Mouse (Mus musculus) splenic B cell, adult 2 months (primary cell): Measurements from ENCODE around the gene Adra1d.
A peak's percentile ranks its signal among the peaks of the same experiment; 100 is the strongest.

Experiments
- DNase-seq: peaks from one replicate; pipeline ENCODE4 v3.0.0-alpha.2; 2011; ENCODE audit warnings: low read depth, low spot score
- H3K27me3 ChIP-seq: 2 replicates; pipeline ENCODE4 v1.6.1; 2012; ENCODE audit warnings: mild to moderate bottlenecking, low read length, moderate library complexity, mixed read lengths; ENCODE audit not compliant: control insufficient read depth, poor library complexity, insufficient read depth, severe bottlenecking
- H3K36me3 ChIP-seq: 2 replicates; pipeline ENCODE4 v1.6.1; 2012; ENCODE audit warnings: mild to moderate bottlenecking, low read length, moderate library complexity, mixed read lengths; ENCODE audit not compliant: control insufficient read depth, poor library complexity, insufficient read depth, severe bottlenecking

The Adra1d gene

DNA sequence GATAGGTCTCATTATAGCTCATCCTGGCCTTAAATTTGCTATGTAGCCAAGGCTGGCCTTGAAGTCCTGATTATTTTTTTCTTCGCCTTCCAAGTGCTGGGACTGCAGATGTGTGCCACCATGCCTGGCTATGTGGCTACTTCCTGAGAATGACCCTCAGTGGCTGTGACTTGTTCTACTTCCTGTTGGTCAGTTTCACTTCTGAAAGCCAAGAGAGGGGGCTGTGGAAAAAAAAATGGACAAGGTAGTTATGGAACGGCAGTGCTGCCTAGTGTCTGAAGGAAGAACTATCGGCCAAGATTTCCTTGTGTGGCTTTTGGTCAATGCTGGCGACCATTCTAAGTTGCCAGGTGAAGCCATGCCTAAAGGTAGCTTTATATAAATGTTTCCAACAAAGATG lies 44.5 kb downstream of the Adra1d start:
- Histone ChIP-seq H3K27me3 (no peaks in the 10 kb centered on the region), H3K36me3 (no peaks in the 10 kb centered on the region)
- DNase-seq: no peak

DNA sequence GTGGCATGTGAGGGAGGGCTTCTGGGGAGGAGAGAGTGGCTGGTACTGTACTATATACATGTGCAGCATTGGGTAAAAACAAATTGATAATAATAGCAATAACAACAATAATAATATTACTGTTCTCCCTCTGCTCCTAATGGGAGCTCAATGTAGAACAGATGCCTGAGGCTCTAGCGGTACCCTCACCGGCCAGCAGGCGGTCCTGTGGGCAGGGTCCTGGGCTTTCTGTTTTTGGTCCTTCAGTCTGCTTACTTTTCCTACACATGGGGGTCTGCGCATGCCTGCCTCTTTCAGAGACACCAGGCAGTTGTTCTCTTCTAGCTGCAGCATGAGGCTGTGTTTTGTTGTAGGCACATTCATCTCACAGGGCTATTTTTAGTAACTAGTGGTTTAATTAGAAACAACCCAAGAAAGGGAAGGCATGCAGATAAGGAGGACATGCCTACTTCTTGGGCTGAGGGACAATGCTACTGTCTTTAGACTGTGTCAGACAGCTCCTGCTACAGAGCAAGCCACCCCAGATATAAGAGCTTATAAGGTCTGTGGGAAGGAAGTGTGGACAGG lies 47.9 kb downstream of the Adra1d start:
- Histone ChIP-seq H3K36me3 (no peaks in the 10 kb centered on the region), H3K27me3 (no peaks in the 10 kb centered on the region)
- no peak for DNase-seq

DNA sequence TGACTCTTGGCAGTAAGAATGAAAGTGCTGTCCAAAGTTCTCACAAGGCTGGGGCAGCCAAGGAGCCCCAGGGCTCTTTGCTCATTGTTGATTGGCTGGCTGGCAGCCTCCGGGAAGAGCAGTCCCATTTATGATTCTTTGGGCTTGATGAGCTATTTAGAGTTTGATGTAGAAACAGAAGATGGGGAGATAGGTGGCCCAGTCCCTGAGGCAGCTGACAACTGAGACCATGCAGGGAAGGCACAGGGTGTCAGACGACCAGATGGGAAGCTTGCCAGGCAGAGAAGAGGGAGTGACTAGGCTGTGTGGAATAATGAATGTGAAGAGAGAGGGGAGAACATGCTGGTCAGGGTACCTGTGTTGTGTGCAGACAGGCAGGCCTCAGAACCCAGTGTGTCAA lies 48.6 kb downstream of the Adra1d start:
- no peaks in the 10 kb centered on the region for H3K27me3 ChIP-seq
- no peak for DNase-seq
- no peaks in the 10 kb centered on the region for H3K36me3 ChIP-seq

DNA sequence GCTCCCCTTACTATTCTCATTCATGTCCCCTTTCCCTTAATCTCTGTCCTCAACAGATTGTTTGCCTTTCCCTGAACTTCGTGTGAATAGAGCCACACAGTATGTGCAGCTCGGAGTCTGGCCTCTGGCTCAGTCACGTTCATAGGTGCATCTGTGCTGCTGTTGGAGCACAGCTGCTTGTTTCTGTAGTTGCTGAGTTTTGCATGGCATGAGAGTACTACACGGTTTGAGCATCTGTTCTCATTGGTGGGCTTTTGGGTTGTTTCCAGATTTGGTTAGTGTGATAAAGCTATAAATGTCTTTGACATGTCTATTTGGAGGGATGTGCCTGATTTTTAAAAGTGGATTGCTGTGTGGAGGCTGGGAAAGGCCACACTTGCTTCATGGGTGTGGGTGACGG lies 51.6 kb downstream of the Adra1d start:
- DNase-seq: no peak
- Histone ChIP-seq H3K36me3 (no peaks in the 10 kb centered on the region), H3K27me3 (no peaks in the 10 kb centered on the region)

DNA sequence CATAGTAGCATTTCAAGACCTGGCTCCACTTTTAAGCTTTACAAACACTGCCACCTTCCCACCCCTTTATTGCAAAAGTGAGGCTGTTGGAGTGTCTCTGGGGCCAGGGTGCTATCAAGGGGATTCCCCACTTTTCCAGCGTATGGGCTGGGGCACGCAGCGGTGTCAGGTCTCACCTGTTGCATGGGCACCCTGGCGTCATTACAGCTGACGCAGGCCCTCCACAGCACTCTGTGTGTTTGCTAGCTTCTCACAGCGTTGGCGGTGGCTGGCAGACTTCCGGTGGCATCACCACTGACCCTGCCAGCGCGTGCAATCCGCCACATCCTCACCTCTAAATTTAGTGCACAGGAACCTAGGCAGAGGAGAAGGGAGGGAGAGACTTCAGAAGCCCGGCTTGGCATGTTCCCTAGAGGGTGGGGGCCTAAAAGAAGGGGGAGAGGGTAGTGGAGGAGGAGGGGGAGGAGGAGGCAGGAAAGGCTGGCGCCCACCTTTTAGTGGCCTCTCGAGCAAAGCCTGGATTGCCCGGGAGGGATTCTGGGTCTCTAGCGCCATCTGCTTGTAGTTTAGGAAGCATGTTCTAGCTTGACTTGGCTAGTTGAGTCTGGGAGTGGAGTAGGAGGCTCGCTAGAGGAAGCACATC lies 52.3 kb downstream of the Adra1d start:
- H3K36me3 ChIP-seq: no peaks in the 10 kb centered on the region
- peak; percentile 72 for DNase-seq
- no peaks in the 10 kb centered on the region for H3K27me3 ChIP-seq

DNA sequence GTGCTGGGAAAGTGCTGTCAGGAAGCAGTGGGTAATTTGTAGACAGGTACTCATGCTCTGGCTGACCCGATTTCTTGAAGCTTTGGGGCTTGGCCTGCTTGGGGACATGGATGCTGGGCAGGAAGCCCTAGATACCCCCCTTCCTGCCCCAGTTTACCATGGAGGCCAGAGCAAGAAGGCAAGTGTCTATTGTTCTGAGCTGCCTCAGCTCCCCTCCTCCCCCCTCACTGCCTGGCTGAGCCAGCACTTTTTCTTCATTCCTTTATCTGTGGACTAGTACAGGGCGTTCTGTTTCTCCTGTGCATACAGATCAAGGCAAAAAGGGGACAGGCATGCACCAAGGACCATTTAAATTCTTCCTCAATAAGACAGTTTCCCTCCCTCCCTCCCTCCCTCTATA lies 53.6 kb downstream of the Adra1d start:
- no peaks in the 10 kb centered on the region for H3K36me3 ChIP-seq
- H3K27me3 ChIP-seq: no peaks in the 10 kb centered on the region
- DNase-seq: no peak

DNA sequence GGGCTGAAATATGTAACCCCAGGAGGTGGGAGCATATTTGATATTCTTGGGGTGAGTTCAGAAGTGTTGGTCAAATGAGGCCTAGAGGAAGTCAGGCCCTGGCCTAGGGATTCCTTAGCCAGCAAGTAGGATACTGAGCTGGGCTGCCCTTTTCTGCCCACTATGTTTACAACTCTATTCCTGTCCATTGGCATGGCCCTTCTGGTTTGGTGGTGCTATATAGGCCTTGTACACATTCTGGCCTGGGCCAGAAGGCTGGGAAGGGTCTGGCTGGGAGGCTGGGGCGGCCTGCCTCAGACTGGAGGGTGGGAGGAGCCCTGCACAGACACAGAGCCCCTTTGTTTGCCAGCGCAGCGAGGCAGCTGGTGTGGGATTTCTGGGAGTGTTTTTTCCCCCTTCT lies 55.7 kb downstream of the Adra1d start:
- DNase-seq: no peak
- Histone ChIP-seq H3K36me3 (no peaks in the 10 kb centered on the region), H3K27me3 (no peaks in the 10 kb centered on the region)

DNA sequence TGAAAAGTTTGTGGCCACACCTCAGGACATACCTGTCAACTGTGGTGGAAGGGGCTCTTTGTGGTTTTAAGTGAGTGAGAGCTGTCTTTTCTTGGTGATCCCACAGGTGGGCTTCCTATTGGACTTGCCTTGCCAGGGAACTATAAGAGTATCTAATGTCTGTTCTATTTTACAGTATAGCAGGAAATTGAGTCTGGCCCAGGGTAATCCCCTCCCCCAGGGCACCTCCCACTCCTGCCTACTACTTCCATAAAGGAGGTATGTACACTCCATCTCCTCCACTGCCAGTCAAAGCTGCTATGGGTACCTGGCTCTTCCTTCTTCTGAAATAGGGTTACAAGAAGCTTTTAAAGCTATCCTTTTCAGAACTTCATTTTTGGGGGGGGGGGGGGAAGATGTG lies 56.7 kb downstream of the Adra1d start:
- no peak for DNase-seq
- no peaks in the 10 kb centered on the region for H3K36me3 ChIP-seq
- H3K27me3 ChIP-seq: no peaks in the 10 kb centered on the region

DNA sequence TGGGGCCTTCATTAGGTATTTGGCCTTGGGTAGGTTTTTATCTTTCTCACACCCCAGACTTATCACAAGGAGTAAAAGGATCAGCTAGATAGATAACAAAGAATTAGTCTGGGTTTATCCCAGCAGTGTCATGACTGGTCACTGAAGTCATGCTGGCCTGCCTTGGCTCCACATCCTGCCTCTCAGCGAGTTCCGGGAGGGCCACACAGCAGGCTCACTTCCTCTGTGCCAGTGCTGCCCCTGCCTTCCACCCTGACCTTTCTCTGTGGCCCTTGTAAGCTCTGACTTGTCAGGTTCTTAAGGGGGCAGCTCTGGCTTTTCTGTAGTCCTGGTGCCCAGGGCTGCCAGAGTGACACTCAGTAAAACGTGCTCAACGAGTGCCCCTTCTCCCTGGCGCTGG lies 59.5 kb downstream of the Adra1d start:
- H3K36me3 ChIP-seq: no peaks in the 10 kb centered on the region
- no peaks in the 10 kb centered on the region for H3K27me3 ChIP-seq
- DNase-seq: no peak

DNA sequence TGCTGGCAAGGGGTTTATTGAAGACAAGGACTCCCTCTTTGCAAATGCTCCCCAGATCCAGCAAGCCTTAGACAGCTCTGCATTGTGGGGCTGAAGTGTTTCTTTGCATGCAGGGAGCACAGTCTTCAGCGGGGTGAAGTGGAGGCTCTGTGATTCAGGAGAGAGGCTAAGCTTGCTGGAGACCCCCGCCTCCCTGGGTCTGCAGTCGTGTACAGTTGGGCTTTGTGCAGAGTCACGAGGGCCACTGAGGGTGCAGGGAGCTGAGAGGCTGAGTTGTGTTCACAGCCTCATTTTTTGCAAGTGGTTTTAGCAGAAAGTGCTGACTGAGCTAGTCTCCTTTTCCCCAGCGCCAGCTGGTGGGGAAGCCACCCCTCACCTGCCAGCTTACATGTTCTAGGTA lies 60.2 kb downstream of the Adra1d start:
- H3K27me3 ChIP-seq: no peaks in the 10 kb centered on the region
- no peak for DNase-seq

DNA sequence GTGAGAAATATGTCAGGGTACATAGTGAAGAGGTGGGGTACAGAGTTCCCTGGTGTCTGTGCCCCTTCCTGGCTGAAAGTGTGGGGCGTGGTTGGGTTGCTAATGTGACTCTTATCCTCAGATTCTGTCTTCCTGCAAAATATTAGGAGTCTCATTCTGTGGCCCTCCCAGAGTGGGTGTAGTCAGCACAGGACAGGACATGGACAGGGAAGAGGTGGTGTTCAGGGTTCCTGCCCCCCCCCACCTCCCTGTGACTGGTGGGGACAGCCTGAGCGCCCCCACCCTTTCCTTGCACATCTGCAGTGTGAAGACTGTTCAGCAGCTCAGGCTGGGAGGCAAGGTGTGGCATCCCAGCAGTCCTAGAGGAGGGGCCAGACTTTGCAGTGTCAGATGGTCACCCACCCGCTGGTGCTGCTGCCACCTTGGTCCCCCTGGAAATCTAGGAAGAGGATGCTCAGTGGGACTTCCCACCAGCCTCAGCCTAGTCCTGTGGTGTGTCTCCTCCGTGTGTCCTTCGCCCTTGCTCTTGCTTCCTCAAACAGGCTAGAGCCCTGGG lies 62.7 kb downstream of the Adra1d start:
- DNase-seq: no peak
- H3K36me3 ChIP-seq: no peaks in the 10 kb centered on the region
- no peaks in the 10 kb centered on the region for H3K27me3 ChIP-seq

More for the DNA sequence above, 60.2 kb downstream of the Adra1d start:
- H3K36me3 ChIP-seq: no peaks in the 10 kb centered on the region

DNA sequence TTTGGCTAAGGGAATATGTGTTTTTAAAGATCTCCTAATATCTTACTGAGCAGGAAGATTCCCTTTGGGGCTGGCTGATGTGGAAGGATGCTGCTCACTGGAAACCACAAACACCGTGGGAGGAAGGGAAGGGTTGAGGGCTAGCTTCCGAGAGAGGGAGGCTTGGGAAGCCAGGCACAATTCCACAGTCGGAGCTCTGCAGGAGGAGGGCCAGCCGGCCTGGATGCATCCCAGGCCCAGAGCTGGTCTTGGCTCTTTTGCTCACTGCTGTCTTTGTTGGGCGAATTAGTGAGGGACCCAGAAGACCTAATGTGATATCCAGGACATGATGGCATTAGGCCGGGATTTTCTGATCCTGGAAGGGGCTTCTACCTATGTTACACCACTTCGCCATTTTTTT lies 63.9 kb downstream of the Adra1d start:
- no peaks in the 10 kb centered on the region for H3K36me3 ChIP-seq
- no peak for DNase-seq
- H3K27me3 ChIP-seq: no peaks in the 10 kb centered on the region

DNA sequence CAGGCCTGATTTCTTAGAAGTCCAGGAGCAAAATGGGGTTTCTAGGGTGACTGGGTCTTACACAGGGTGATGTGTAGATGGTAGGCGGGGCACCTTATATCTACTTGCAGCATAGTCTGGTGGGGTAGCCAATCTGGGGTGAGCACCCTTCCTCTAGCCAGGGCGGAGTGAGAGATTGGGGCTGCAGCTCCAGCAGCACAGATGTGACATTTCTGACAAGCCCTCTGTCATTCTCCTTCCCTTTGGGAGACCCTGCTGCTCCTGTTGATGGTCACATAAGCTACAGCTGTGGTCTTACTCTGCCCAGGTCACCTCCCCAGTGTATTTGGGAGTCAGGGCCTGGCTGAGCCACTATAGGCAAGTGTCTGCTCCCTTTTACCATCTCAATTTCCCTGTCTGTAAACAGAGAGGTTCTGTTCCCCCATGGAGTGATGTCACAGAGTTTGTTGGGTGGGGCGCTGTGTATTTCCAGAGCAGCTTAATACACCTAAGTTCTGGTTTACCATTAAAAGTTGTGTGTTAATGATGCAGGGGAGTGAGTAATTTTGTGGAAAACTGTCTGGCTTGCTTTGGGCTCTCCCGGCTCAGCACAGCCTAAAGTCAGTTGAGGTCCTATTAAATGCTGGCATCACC lies 64.7 kb downstream of the Adra1d start:
- Histone ChIP-seq H3K27me3 (no peaks in the 10 kb centered on the region), H3K36me3 (no peaks in the 10 kb centered on the region)
- DNase-seq: no peak

DNA sequence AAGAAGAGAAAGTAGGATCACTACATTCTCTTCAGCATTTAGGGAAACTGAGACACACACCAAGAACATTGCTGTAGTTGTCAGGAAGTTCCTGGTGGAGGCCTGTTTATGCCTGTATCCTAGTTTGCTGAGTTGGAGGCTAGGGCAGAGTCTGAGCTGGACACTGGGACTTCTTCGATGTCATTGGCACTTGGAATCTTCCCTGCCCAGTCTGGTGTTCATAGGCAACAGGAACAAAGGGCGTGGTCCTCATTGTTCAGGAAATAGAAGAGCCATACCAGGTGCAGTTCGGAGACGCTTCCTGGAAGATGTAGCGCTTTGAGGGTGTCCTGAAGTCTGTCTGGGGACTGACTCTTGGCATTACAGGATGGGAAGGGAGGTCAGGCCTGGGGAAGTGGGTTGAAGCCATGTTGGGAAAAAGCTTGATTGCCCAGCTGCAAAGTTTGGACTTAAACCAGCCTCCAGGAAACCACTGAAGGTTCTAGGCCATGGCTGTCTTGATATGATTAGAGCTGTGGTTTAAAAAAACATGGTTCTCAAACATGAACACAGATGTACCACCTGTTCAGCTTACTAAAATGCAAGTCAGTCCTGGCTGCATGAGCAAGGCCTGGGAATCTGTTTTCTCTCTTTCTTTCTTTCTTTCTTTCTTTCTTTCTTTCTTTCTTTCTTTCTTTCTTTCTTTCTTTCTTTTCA lies 65.8 kb downstream of the Adra1d start:
- DNase-seq: no peak
- H3K27me3 ChIP-seq: no peaks in the 10 kb centered on the region; the same call in 1 of the 2 replicates
- no peaks in the 10 kb centered on the region for H3K36me3 ChIP-seq
